Mouse (Mus musculus): Measurements from ENCODE around the gene Fbxo41. TPM values are rescaled to one million over a fixed set of nuclear protein-coding genes. Genes with fewer than 3 reads are reported as not detected.

The Fbxo41 gene
- polyA plus RNA-seq, 1 experiment = 0.26 TPM

GRCm38 (mm10) chr6:85436631-85437030, 66.2 kb downstream of the Fbxo41 start:
- peaks cover 13% of the 10 kb centered on the region for H3K4me1 ChIP-seq (ENCODE audit: control insufficient read depth, insufficient read depth, low read length)
- peak overlapping the region; percentile 86 for H3K27ac ChIP-seq (ENCODE audit: insufficient read depth, low read length)
- no peak for TF ChIP-seq POLR2A (IDR thresholded peaks at IDR 0.05; ENCODE audit: low read depth, low read length)
- no peak for TF ChIP-seq CTCF (IDR thresholded peaks at IDR 0.05; ENCODE audit: borderline replicate concordance, insufficient read depth, low read length)
- H3K4me3 ChIP-seq (ENCODE audit: insufficient read depth, low read length) = no peak overlapping the region

- H3K4me3 ChIP-seq (ENCODE audit: insufficient read depth, low read length) = no peak overlapping the region
- H3K27ac ChIP-seq (ENCODE audit: insufficient read depth, low read length) = peak overlapping the region; percentile 86
- TF ChIP-seq CTCF (IDR thresholded peaks at IDR 0.05; ENCODE audit: borderline replicate concordance, insufficient read depth, low read length) = no peak
- no peak for TF ChIP-seq POLR2A (IDR thresholded peaks at IDR 0.05; ENCODE audit: low read depth, low read length)
- peaks cover 13% of the 10 kb centered on the region for H3K4me1 ChIP-seq (ENCODE audit: control insufficient read depth, insufficient read depth, low read length)
Observed at GRCm38 (mm10) chr6:85436204-85436603, 66.6 kb downstream of the Fbxo41 start.

DNA sequence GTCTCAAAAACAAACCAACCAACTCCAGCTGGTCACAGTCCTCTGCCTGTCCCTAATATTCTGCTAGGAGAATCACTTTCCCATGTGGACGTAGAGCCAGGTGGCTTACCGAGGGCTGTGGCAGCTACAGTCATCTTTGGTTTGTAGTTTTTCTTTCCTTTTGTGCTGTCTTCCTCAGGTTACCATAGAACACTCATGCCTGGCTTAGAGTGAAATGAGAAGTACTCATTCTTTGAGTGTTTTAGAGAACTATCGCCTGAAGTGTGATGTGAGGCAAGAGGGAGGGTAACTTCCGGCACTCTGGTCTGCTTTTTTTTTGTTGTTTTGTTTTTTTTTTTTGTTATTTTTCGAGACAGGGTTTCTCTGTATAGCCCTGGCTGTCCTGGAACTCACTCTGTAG, 68.9 kb downstream of the Fbxo41 start:
- Histone ChIP-seq H3K4me3 (ENCODE audit: insufficient read depth, low read length) (no peak overlapping the region), H3K4me1 (ENCODE audit: control insufficient read depth, insufficient read depth, low read length) (peaks cover 13% of the 10 kb centered on the region), H3K27ac (ENCODE audit: insufficient read depth, low read length) (no peak overlapping the region)
- TF ChIP-seq POLR2A (IDR thresholded peaks at IDR 0.05; ENCODE audit: low read depth, low read length) (no peak), CTCF (IDR thresholded peaks at IDR 0.05; ENCODE audit: borderline replicate concordance, insufficient read depth, low read length) (no peak)

- Histone ChIP-seq H3K27ac (ENCODE audit: insufficient read depth, low read length) (no peak within 1 kb of the TSS), H3K4me3 (ENCODE audit: insufficient read depth, low read length) (peak within 1 kb of the TSS; percentile 90), H3K4me1 (ENCODE audit: control insufficient read depth, insufficient read depth, low read length) (peaks cover 9% of the 10 kb centered on the region)
- TF ChIP-seq POLR2A (IDR thresholded peaks at IDR 0.05; ENCODE audit: low read depth, low read length) (peak; percentile 72), CTCF (IDR thresholded peaks at IDR 0.05; ENCODE audit: borderline replicate concordance, insufficient read depth, low read length) (no peak)
Observed at GRCm38 (mm10) chr6:85431842-85432431, 70.9 kb downstream of the Fbxo41 start, which contains the start of gene Smyd5. Smyd5 (plus strand) TSS chr6:85431989.

GRCm38 (mm10) chr6:85431274-85431841, 71.4 kb downstream of the Fbxo41 start:
- TF ChIP-seq CTCF (IDR thresholded peaks at IDR 0.05; ENCODE audit: borderline replicate concordance, insufficient read depth, low read length) (no peak), POLR2A (IDR thresholded peaks at IDR 0.05; ENCODE audit: low read depth, low read length) (no peak)
- no peak overlapping the region for H3K27ac ChIP-seq (ENCODE audit: insufficient read depth, low read length)
- H3K4me3 ChIP-seq (ENCODE audit: insufficient read depth, low read length) = peak overlapping the region; percentile 90
- H3K4me1 ChIP-seq (ENCODE audit: control insufficient read depth, insufficient read depth, low read length) = peaks cover 7% of the 10 kb centered on the region

DNA sequence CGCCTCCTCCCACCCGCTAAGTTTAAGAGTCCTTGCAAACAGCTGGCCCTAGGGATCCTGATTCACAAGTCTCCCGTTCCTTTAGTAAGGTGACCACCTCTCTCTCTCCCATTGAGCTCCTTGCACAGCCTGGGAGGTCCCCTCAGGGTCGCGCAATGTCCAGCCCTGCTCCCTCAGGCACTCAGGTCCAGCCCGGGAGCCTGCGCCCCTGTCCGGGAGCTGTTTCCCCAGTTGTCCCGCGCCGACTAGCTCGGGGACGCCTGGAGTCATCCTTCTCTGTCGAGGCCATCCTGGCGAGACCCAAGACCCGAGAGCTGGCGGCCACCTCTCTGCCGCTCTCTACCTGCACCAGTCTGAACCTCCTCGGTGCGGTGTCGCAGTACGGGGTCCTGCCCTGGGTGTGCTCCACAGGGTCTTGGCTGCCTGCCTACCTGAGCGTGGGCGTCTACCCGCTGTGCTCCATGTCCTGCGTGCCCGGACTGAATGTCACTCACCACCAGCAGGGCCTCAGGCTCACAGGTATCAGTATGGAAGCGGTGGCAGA, 78.9 kb downstream of the Fbxo41 start, which contains the start of gene Noto:
Gene Noto (plus strand): TSS at position 51 of the 544 bp plus-strand sequence.
- no peak for TF ChIP-seq CTCF (IDR thresholded peaks at IDR 0.05; ENCODE audit: borderline replicate concordance, insufficient read depth, low read length)
- TF ChIP-seq POLR2A (IDR thresholded peaks at IDR 0.05; ENCODE audit: low read depth, low read length) = no peak
- Histone ChIP-seq H3K4me1 (ENCODE audit: control insufficient read depth, insufficient read depth, low read length) (no peaks in the 10 kb centered on the region), H3K27ac (ENCODE audit: insufficient read depth, low read length) (no peak within 1 kb of the TSS), H3K4me3 (ENCODE audit: insufficient read depth, low read length) (no peak within 1 kb of the TSS)

Other genes starting within 250 kb of the Fbxo41 start
- gene Sfxn5, start 169.6 kb downstream of the Fbxo41 start, polyA plus RNA-seq (2011; ENCODE audit: insufficient read length, low read depth, missing spikeins) = 8.2 and 9.7 TPM in 2 replicates
- gene Rab11fip5, start 128.4 kb downstream of the Fbxo41 start, polyA plus RNA-seq (2011; ENCODE audit: insufficient read length, low read depth, missing spikeins) = 27.2 and 28.2 TPM in 2 replicates
- gene Noto, start 79.1 kb downstream of the Fbxo41 start, polyA plus RNA-seq (2011; ENCODE audit: insufficient read length, low read depth, missing spikeins) = not detected in 2 replicates
- 34.8 and 36.3 TPM in 2 replicates for gene Smyd5, start 71.0 kb downstream of the Fbxo41 start, polyA plus RNA-seq (2011; ENCODE audit: insufficient read length, low read depth, missing spikeins)
- 244 and 265 TPM in 2 replicates for gene Cct7, start 51.5 kb downstream of the Fbxo41 start, polyA plus RNA-seq (2011; ENCODE audit: insufficient read length, low read depth, missing spikeins)
- 8.8 and 9.9 TPM in 2 replicates for gene Pradc1, start 51.0 kb downstream of the Fbxo41 start, polyA plus RNA-seq (2011; ENCODE audit: insufficient read length, low read depth, missing spikeins)
- 0.25 TPM in 1 of 2 replicates, not detected in the other for gene Egr4, start 10.6 kb upstream of the Fbxo41 start, polyA plus RNA-seq (2011; ENCODE audit: insufficient read length, low read depth, missing spikeins)
- gene Alms1, start 84.5 kb upstream of the Fbxo41 start, polyA plus RNA-seq (2011; ENCODE audit: insufficient read length, low read depth, missing spikeins) = 5.7 and 7.2 TPM in 2 replicates
- gene Nat8f7, start 210.2 kb upstream of the Fbxo41 start, polyA plus RNA-seq (2011; ENCODE audit: insufficient read length, low read depth, missing spikeins) = not detected in 2 replicates